Mouse (Mus musculus): ENCODE measurements at regions not wholly inside any gene's neighbourhood (a gene's known extent, or its start where the extent isn't known, plus 50 kb on each side); places are given as distances from the start of the nearest gene placed in this dataset.
A peak's percentile ranks its signal among the peaks of the same experiment; 100 is the strongest.
"Not testable (repeated sequence)": the region's sequence is repeated elsewhere in the genome, so short reads cannot be mapped to it uniquely, and the experiment has no call there.

GRCm38 (mm10) chr17:16481722-16482121, 582.2 kb upstream of the Zfp960 start:
- Histone ChIP-seq H3K27me3 (ENCODE audit: control insufficient read depth, insufficient read depth, low read length) (no peaks in the 10 kb centered on the region), H3K27ac (replicated peaks; ENCODE audit: low read depth, low read length) (no peak overlapping the region), H3K9me3 (ENCODE audit: control insufficient read depth, low read length) (no peaks in the 10 kb centered on the region), H3K36me3 (ENCODE audit: control insufficient read depth, insufficient read depth, low read length) (no peaks in the 10 kb centered on the region), H3K4me2 (replicated peaks; ENCODE audit: low read depth, low read length, severe bottlenecking) (no peak overlapping the region), H3K9ac (ENCODE audit: low read depth, low read length, severe bottlenecking) (no peak overlapping the region), H3K4me3 (replicated peaks; ENCODE audit: low read length) (no peak overlapping the region), H3K4me1 (ENCODE audit: control insufficient read depth, insufficient read depth, low read length) (no peaks in the 10 kb centered on the region)
- DNase-seq (ENCODE audit: low spot score) (no peak), ATAC-seq (ENCODE audit: low FRiP score, low read depth) (no peak)
- 91% methylated on average over 3 of the region's 3 CpGs for WGBS
- no peak for TF ChIP-seq POLR2A (IDR thresholded peaks at IDR 0.05; ENCODE audit: borderline replicate concordance, extremely low read depth, insufficient read depth, insufficient read length)

GRCm38 (mm10) chr17:16480579-16480978, 583.3 kb upstream of the Zfp960 start:
- Histone ChIP-seq H3K27ac (replicated peaks; ENCODE audit: low read depth, low read length) (no peak overlapping the region), H3K4me2 (replicated peaks; ENCODE audit: low read depth, low read length, severe bottlenecking) (no peak overlapping the region), H3K9me3 (ENCODE audit: control insufficient read depth, low read length) (no peaks in the 10 kb centered on the region), H3K4me3 (replicated peaks; ENCODE audit: low read length) (no peak overlapping the region), H3K9ac (ENCODE audit: low read depth, low read length, severe bottlenecking) (no peak overlapping the region), H3K27me3 (ENCODE audit: control insufficient read depth, insufficient read depth, low read length) (no peaks in the 10 kb centered on the region), H3K4me1 (ENCODE audit: control insufficient read depth, insufficient read depth, low read length) (no peaks in the 10 kb centered on the region), H3K36me3 (ENCODE audit: control insufficient read depth, insufficient read depth, low read length) (no peaks in the 10 kb centered on the region)
- no peak for ATAC-seq (ENCODE audit: low FRiP score, low read depth)
- DNase-seq (ENCODE audit: low spot score) = no peak
- WGBS = 55% methylated on average over 1 of the region's 1 CpGs
- no peak for TF ChIP-seq POLR2A (IDR thresholded peaks at IDR 0.05; ENCODE audit: borderline replicate concordance, extremely low read depth, insufficient read depth, insufficient read length)

GRCm38 (mm10) chr17:16461208-16461607, 602.7 kb upstream of the Zfp960 start:
- Histone ChIP-seq H3K4me2 (replicated peaks; ENCODE audit: low read depth, low read length, severe bottlenecking) (no peak overlapping the region), H3K9ac (ENCODE audit: low read depth, low read length, severe bottlenecking) (no peak overlapping the region), H3K27ac (replicated peaks; ENCODE audit: low read depth, low read length) (no peak overlapping the region), H3K36me3 (ENCODE audit: control insufficient read depth, insufficient read depth, low read length) (no peaks in the 10 kb centered on the region), H3K9me3 (ENCODE audit: control insufficient read depth, low read length) (no peaks in the 10 kb centered on the region), H3K4me1 (ENCODE audit: control insufficient read depth, insufficient read depth, low read length) (no peaks in the 10 kb centered on the region), H3K27me3 (ENCODE audit: control insufficient read depth, insufficient read depth, low read length) (no peaks in the 10 kb centered on the region), H3K4me3 (replicated peaks; ENCODE audit: low read length) (no peak overlapping the region)
- no peak for ATAC-seq (ENCODE audit: low FRiP score, low read depth)
- TF ChIP-seq POLR2A (IDR thresholded peaks at IDR 0.05; ENCODE audit: borderline replicate concordance, extremely low read depth, insufficient read depth, insufficient read length) = no peak
- no peak for DNase-seq (ENCODE audit: low spot score)

GRCm38 (mm10) chr17:16453098-16453497, 610.8 kb upstream of the Zfp960 start:
- Histone ChIP-seq H3K4me3 (replicated peaks; ENCODE audit: low read length) (no peak overlapping the region), H3K4me2 (replicated peaks; ENCODE audit: low read depth, low read length, severe bottlenecking) (no peak overlapping the region), H3K9ac (ENCODE audit: low read depth, low read length, severe bottlenecking) (no peak overlapping the region), H3K9me3 (ENCODE audit: control insufficient read depth, low read length) (no peaks in the 10 kb centered on the region), H3K36me3 (ENCODE audit: control insufficient read depth, insufficient read depth, low read length) (no peaks in the 10 kb centered on the region), H3K4me1 (ENCODE audit: control insufficient read depth, insufficient read depth, low read length) (no peaks in the 10 kb centered on the region), H3K27me3 (ENCODE audit: control insufficient read depth, insufficient read depth, low read length) (no peaks in the 10 kb centered on the region), H3K27ac (replicated peaks; ENCODE audit: low read depth, low read length) (no peak overlapping the region)
- WGBS = 62% methylated on average over 3 of the region's 3 CpGs
- DNase-seq (ENCODE audit: low spot score) = peak; percentile 49
- 0 out of 2 replicates have a peak, but pooled peaks have one; percentile 34 for ATAC-seq (ENCODE audit: low FRiP score, low read depth)
- no peak for TF ChIP-seq POLR2A (IDR thresholded peaks at IDR 0.05; ENCODE audit: borderline replicate concordance, extremely low read depth, insufficient read depth, insufficient read length)

GRCm38 (mm10) chr17:16444562-16444961, 613.7 kb upstream of the Rgmb start:
- Histone ChIP-seq H3K27me3 (ENCODE audit: control insufficient read depth, insufficient read depth, low read length) (no peaks in the 10 kb centered on the region), H3K4me1 (ENCODE audit: control insufficient read depth, insufficient read depth, low read length) (no peaks in the 10 kb centered on the region), H3K9ac (ENCODE audit: low read depth, low read length, severe bottlenecking) (no peak overlapping the region), H3K9me3 (ENCODE audit: control insufficient read depth, low read length) (no peaks in the 10 kb centered on the region), H3K36me3 (ENCODE audit: control insufficient read depth, insufficient read depth, low read length) (no peaks in the 10 kb centered on the region), H3K27ac (replicated peaks; ENCODE audit: low read depth, low read length) (no peak overlapping the region), H3K4me3 (replicated peaks; ENCODE audit: low read length) (no peak overlapping the region), H3K4me2 (replicated peaks; ENCODE audit: low read depth, low read length, severe bottlenecking) (no peak overlapping the region)
- no peak for ATAC-seq (ENCODE audit: low FRiP score, low read depth)
- 82% methylated on average over 3 of the region's 3 CpGs for WGBS
- TF ChIP-seq POLR2A (IDR thresholded peaks at IDR 0.05; ENCODE audit: borderline replicate concordance, extremely low read depth, insufficient read depth, insufficient read length) = no peak
- no peak for DNase-seq (ENCODE audit: low spot score)

- TF ChIP-seq POLR2A (IDR thresholded peaks at IDR 0.05; ENCODE audit: borderline replicate concordance, extremely low read depth, insufficient read depth, insufficient read length) = no peak
- H3K9ac ChIP-seq (ENCODE audit: low read depth, low read length, severe bottlenecking) = no peak overlapping the region
- no peak overlapping the region for H3K4me2 ChIP-seq (replicated peaks; ENCODE audit: low read depth, low read length, severe bottlenecking)
- H3K36me3 ChIP-seq (ENCODE audit: control insufficient read depth, insufficient read depth, low read length) = no peaks in the 10 kb centered on the region
- ATAC-seq (ENCODE audit: low FRiP score, low read depth) = no peak
- H3K27ac ChIP-seq (replicated peaks; ENCODE audit: low read depth, low read length) = no peak overlapping the region
- no peak overlapping the region for H3K4me3 ChIP-seq (replicated peaks; ENCODE audit: low read length)
- H3K9me3 ChIP-seq (ENCODE audit: control insufficient read depth, low read length) = no peaks in the 10 kb centered on the region
- no peak for DNase-seq (ENCODE audit: low spot score)
- no peaks in the 10 kb centered on the region for H3K4me1 ChIP-seq (ENCODE audit: control insufficient read depth, insufficient read depth, low read length)
- no peaks in the 10 kb centered on the region for H3K27me3 ChIP-seq (ENCODE audit: control insufficient read depth, insufficient read depth, low read length)
Measured at GRCm38 (mm10) chr17:16395193-16395612, 564.4 kb upstream of the Rgmb start.

- H3K27me3 ChIP-seq (ENCODE audit: control insufficient read depth, insufficient read depth, low read length); H3K4me1 ChIP-seq (ENCODE audit: control insufficient read depth, insufficient read depth, low read length); DNase-seq (ENCODE audit: low spot score); H3K4me3 ChIP-seq (replicated peaks; ENCODE audit: low read length); ATAC-seq (ENCODE audit: low FRiP score, low read depth); H3K27ac ChIP-seq (replicated peaks; ENCODE audit: low read depth, low read length); H3K4me2 ChIP-seq (replicated peaks; ENCODE audit: low read depth, low read length, severe bottlenecking); H3K36me3 ChIP-seq (ENCODE audit: control insufficient read depth, insufficient read depth, low read length); H3K9ac ChIP-seq (ENCODE audit: low read depth, low read length, severe bottlenecking); H3K9me3 ChIP-seq (ENCODE audit: control insufficient read depth, low read length): not testable (repeated sequence)
- WGBS = 97% methylated on average over 2 of the region's 2 CpGs
Measured at GRCm38 (mm10) chr17:16374855-16375221, 544.0 kb upstream of the Rgmb start.

GRCm38 (mm10) chr17:16374119-16374854, 543.4 kb upstream of the Rgmb start:
- WGBS = 79% methylated on average over 5 of the region's 5 CpGs
- H3K4me1 ChIP-seq (ENCODE audit: control insufficient read depth, insufficient read depth, low read length) = not testable (repeated sequence)

More at GRCm38 (mm10) chr17:16374119-16374854, 543.4 kb upstream of the Rgmb start:
- not testable (repeated sequence) for H3K36me3 ChIP-seq (ENCODE audit: control insufficient read depth, insufficient read depth, low read length); H3K27ac ChIP-seq (replicated peaks; ENCODE audit: low read depth, low read length); ATAC-seq (ENCODE audit: low FRiP score, low read depth); H3K4me3 ChIP-seq (replicated peaks; ENCODE audit: low read length); H3K4me2 ChIP-seq (replicated peaks; ENCODE audit: low read depth, low read length, severe bottlenecking); H3K9me3 ChIP-seq (ENCODE audit: control insufficient read depth, low read length); H3K27me3 ChIP-seq (ENCODE audit: control insufficient read depth, insufficient read depth, low read length); H3K9ac ChIP-seq (ENCODE audit: low read depth, low read length, severe bottlenecking); DNase-seq (ENCODE audit: low spot score)
